Mouse (Mus musculus): ENCODE measurements around the gene Zswim5. TPM values are rescaled to one million over a fixed set of nuclear protein-coding genes. Genes with fewer than 3 reads are reported as not detected.
A peak's percentile ranks its signal among the peaks of the same experiment; 100 is the strongest.

Gene Zswim5
- total RNA-seq, 2 experiments from 2014 or later: 14.0 to 14.5 TPM

- DNase-seq: no peak
- intact Hi-C loops (cut with DNase I): no loop called here
These were observed 33.5 kb downstream of the Zswim5 start for GRCm38 (mm10) chr4:116910489-116911181.

DNA sequence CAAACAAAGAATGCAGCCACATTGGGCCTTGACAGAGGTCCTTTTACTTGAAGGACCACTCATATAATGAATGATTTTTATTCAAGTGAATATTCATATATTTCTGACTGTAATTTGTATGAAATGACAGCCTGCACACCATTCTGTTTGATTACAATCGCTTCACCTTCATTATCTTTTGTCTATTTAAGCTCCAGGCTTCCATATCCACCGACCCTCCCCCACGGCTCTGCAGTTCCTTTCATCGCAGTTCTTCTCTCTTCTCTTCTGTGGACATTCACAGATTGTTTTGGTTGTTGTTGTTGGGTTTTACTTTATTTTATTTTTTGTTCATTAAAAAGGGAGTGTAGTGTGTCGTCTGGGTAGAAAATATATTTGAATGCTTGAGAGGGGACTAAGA lies 34.0 kb downstream of the Zswim5 start:
- peak; percentile 7 for DNase-seq
- intact Hi-C loops (cut with DNase I): no loop called here

- intact Hi-C loops (cut with DNase I): no loop called here
- DNase-seq: no peak
These were observed 36.1 kb downstream of the Zswim5 start for GRCm38 (mm10) chr4:116913318-116913717.

- intact Hi-C loops (cut with DNase I): no loop called here
- no peak for DNase-seq
These were observed 51.0 kb downstream of the Zswim5 start for GRCm38 (mm10) chr4:116928006-116928651.

- intact Hi-C loops (cut with DNase I): no loop called here
- DNase-seq: no peak
These were observed 62.4 kb downstream of the Zswim5 start for GRCm38 (mm10) chr4:116939585-116939984.

- intact Hi-C loops (cut with DNase I): no loop called here
- no peak for DNase-seq
These were observed 65.5 kb downstream of the Zswim5 start for GRCm38 (mm10) chr4:116942695-116943094.

- intact Hi-C loops (cut with DNase I): no loop called here
- DNase-seq: no peak
These were observed 66.9 kb downstream of the Zswim5 start for GRCm38 (mm10) chr4:116944055-116944454.

DNA sequence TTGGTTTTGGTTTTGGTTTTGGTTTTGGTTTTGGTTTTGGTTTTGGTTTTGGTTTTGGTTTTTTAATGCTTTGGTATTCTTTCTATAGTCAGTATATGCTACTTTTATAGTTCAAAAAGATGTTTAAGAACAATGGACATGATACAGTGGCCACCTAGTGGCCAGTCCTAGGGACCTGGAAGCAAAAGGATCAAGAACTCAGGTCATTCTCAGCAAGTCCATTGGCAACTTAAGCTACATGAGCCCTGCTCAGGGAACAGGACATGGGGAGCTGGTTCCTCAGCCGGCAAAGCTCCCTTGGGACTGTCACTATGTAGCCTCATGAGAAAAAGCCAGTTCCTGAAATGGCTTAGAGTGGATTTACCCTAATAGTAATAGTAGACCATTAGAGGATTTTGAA lies 74.5 kb downstream of the Zswim5 start:
- intact Hi-C loops (cut with DNase I): no loop called here

GRCm38 (mm10) chr4:116954951-116955350 lies 77.8 kb downstream of the Zswim5 start:
- intact Hi-C loops (cut with DNase I): no loop called here
- no peak for DNase-seq

More for the DNA sequence above, 74.5 kb downstream of the Zswim5 start:
- DNase-seq: no peak

DNA sequence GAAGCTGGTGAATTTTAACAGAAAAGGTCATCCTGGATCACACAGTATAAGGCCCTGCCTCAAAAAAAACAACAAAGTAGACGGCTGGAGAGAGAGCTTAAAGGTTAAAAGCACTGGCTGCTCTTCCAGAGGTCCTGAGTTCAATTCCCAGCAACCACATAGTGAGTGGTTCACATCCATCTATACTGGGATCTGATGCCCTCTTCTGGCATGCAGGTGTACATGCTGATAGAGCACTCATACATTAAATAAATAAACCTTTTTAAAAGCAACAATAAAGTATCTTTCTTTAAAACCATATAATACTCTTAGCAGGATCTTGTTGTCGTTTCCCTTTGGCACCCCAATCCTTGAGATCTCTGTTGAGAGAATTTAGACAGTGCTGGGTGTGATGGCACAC lies 99.3 kb downstream of the Zswim5 start:
- DNase-seq: no peak
- intact Hi-C loops (cut with DNase I): no loop called here

GRCm38 (mm10) chr4:116985681-116986080 lies 108.5 kb downstream of the Zswim5 start:
- no peak for DNase-seq
- intact Hi-C loops (cut with DNase I): loop anchor here (2.0 kb wide), 1 partner anchor 157 kb away; no protein-coding TSS in a partner anchor

DNA sequence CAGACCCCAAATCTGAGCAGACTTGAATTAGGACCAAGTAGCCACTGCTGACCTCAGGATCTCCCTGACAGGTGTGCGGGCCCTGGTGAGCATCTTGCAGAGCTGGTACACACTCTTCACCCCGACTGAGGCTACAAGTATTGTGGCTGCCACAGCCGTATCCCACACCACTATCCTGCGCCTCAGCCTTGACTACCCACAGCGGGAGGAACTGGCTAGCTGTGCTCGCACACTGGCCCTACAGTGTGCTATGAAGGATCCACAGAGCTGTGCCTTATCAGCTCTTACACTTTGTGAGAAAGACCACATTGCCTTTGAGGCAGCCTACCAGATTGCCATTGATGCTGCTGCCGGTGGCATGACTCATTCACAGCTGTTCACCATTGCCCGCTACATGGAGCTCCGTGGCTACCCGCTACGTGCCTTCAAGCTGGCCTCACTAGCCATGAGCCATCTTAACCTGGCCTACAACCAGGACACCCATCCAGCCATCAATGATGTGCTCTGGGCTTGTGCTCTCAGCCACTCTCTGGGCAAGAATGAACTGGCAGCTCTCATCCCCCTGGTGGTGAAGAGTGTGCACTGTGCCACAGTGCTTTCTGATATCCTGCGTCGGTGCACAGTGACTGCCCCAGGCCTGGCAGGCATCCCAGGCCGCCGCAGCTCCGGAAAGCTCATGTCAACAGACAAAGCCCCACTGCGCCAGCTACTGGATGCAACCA lies 109.4 kb downstream of the Zswim5 start:
- peak; percentile 92 for DNase-seq
- intact Hi-C loops (cut with DNase I): loop anchor here (2.0 kb wide), 1 partner anchor 158 kb away; no protein-coding TSS in a partner anchor

DNA sequence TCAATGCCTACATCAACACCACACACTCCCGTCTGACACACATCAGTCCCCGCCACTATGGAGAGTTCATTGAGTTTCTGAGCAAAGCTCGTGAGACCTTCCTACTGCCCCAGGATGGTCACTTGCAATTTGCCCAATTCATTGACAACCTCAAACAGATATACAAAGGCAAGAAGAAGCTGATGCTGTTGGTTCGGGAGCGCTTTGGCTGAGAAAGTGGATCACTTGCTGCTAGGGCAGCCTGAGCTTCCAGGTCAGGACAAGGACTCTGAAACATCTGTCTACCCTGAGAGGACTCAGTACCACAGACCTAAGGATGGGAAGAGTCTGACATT lies 109.9 kb downstream of the Zswim5 start:
- no peak for DNase-seq
- intact Hi-C loops (cut with DNase I): loop anchor here (2.0 kb wide), 1 partner anchor 158 kb away; no protein-coding TSS in a partner anchor

DNA sequence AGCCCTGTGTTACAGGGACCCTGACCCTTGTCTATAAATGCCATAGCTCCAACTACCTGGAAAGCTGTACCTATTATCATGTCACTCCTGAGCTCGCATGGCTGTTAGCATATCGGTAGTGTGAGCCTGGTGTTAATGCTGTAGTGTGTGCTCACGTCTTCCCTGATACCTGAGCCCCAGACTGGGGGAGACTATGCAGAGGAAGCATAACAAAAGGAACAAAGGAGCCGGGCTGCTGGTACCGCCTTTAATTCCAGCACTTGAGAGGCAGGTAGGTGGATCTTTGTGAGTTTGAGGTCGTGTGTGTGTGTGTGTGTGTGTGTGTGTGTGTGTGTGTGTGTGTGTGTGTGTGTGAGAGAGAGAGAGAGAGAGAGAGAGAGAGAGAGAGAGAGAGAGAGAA lies 112.6 kb downstream of the Zswim5 start:
- intact Hi-C loops (cut with DNase I): loop anchor here (5.0 to 10.0 kb wide), 2 partner anchors 272 to 845 kb away; no protein-coding TSS in a partner anchor
- DNase-seq: no peak

DNA sequence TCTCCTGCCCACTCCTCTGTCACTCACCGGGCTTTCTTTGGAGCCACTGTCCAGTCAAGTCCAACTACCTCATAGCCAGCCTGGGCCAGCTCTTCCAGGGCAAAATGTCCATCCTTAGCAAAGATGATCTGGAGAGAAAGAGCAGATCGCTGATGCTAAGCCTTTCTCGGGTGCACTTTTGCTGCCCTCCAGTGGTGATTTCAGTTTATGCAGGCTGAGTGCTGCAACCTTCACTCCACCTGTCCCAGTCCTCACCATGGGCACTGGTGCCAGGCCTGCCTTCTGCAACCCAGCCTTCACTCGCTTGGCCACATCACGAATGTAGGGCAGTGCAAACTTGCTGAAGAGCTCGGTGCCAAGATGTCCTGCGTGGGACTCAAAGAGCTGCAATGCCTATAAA lies 114.2 kb downstream of the Zswim5 start:
- DNase-seq: peak; percentile 84
- intact Hi-C loops (cut with DNase I): loop anchor here (5.0 to 10.0 kb wide), 2 partner anchors 274 to 847 kb away; no protein-coding TSS in a partner anchor

GRCm38 (mm10) chr4:116993672-116994621 lies 116.8 kb downstream of the Zswim5 start, which contains the start of gene Urod:
Gene Urod, minus strand, starts transcription at chr4:116994413.
- intact Hi-C loops (cut with DNase I): loop anchor here (5.0 to 10.0 kb wide), 2 partner anchors 277 to 849 kb away; no protein-coding TSS in a partner anchor
- peak; percentile 96 for DNase-seq

- intact Hi-C loops (cut with DNase I): loop anchor here (10.0 kb wide), 1 partner anchor 850 kb away; no protein-coding TSS in a partner anchor
These were observed 118.1 kb downstream of the Zswim5 start, which contains the start of gene Hectd3 for GRCm38 (mm10) chr4:116995131-116995797. Gene Hectd3, plus strand, starts transcription at chr4:116995317.

DNA sequence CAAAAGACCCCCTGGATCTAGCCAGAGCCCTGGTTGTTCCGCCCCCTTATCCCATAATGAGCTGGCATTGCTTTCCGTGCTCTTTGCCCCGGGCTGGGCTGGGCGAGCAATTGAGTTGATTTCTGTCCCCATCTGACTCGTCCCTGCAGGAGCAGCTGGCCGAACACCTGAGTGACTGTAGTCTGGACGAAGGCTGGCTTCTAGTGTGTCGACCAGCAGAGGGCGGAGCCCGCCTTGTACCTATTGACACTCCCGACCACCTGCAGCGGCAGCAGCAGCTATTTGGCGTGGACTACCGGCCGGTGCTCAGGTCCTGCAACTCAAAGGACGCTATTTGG lies 118.6 kb downstream of the Zswim5 start:
- intact Hi-C loops (cut with DNase I): loop anchor here (10.0 kb wide), 1 partner anchor 851 kb away; no protein-coding TSS in a partner anchor
- peak; percentile 77 for DNase-seq

More at GRCm38 (mm10) chr4:116995131-116995797, 118.1 kb downstream of the Zswim5 start, which contains the start of gene Hectd3:
- peak; percentile 71 for DNase-seq

- DNase-seq: no peak
- intact Hi-C loops (cut with DNase I): loop anchor here (5.0 to 10.0 kb wide), 2 partner anchors 143 to 855 kb away; no protein-coding TSS in a partner anchor
These were observed 122.5 kb downstream of the Zswim5 start for GRCm38 (mm10) chr4:116999513-117000154.

Measured in left cerebral cortex, postnatal 4 days (tissue).